Mouse (Mus musculus) midbrain, embryonic 14.5 days (tissue): Measurements from ENCODE around the gene Wdr25. TPM values are rescaled to one million over a fixed set of nuclear protein-coding genes. Genes with fewer than 3 reads are reported as not detected.

Source experiments
- ATAC-seq: fragments of 200-750 bp; cut with Nextera tagmentation; 2 replicates; pipeline ENCODE4 v1.8.0; 2017; ENCODE audit warnings: moderate number of reproducible peaks, moderate library complexity; ENCODE audit not compliant: low FRiP score, low TSS enrichment
- DNase-seq: peaks from one replicate; pipeline ENCODE4 v3.0.0-alpha.2; 2015
- H3K27ac ChIP-seq: fragments of 300-500 bp; sonication (generic); replicated peaks from 2 replicates; pipeline ENCODE4 v1.5.1; 2014; ENCODE audit warnings: mild to moderate bottlenecking, low read depth, low read length, moderate library complexity
- H3K27me3 ChIP-seq: fragments of 300-500 bp; sonication (generic); 2 replicates; pipeline ENCODE4 v1.6.1; 2014; ENCODE audit warnings: low read length, control low read depth, mixed read lengths; ENCODE audit not compliant: control insufficient read depth, insufficient read depth
- H3K36me3 ChIP-seq: fragments of 300-500 bp; sonication (generic); 2 replicates; pipeline ENCODE4 v1.6.1; 2014; ENCODE audit warnings: low read length, control low read depth; ENCODE audit not compliant: control insufficient read depth, insufficient read depth
- H3K4me1 ChIP-seq: fragments of 300-500 bp; sonication (generic); 2 replicates; pipeline ENCODE4 v1.6.1; 2014; ENCODE audit warnings: mild to moderate bottlenecking, antibody characterized with exemption, low read length, control low read depth; ENCODE audit not compliant: control insufficient read depth, insufficient read depth
- H3K4me2 ChIP-seq: fragments of 300-500 bp; sonication (generic); 2 replicates; pipeline ENCODE4 v1.6.1; 2014; ENCODE audit warnings: mild to moderate bottlenecking, low read length, moderate library complexity
- H3K4me3 ChIP-seq: fragments of 300-500 bp; sonication (generic); replicated peaks from 2 replicates; pipeline ENCODE4 v1.5.1; 2014; ENCODE audit warnings: low read depth, low read length
- H3K9ac ChIP-seq: fragments of 300-500 bp; sonication (generic); replicated peaks from 2 replicates; pipeline ENCODE4 v1.6.1; 2014; ENCODE audit warnings: mild to moderate bottlenecking, low read length, moderate library complexity
- H3K9me3 ChIP-seq: fragments of 300-500 bp; sonication (generic); 2 replicates; pipeline ENCODE4 v1.6.1; 2016; ENCODE audit warnings: low read length, control low read depth, mixed read lengths; ENCODE audit not compliant: control insufficient read depth
- WGBS: fragments of 180-500 bp; shearing (Covaris S2); extraction: QIAGEN DNeasy Blood & Tissue Kit; methylation state at CpG from one replicate; pipeline ENCODE4 v1.1.7; 2014; 5-methylcytosine and 5-hydroxymethylcytosine counted together
- polyA plus RNA-seq: library from polyadenylated mRNA; unstranded; fragments of >200 nt; fragmentation: Nextera tagmentation; extraction: Ambion mirVana; gene quantifications from 2 replicates; pipeline ENCODE4 v1.2.1, GENCODE M21; 2014

Gene Wdr25
- polyA plus RNA-seq, 1 experiment from 2014 or later: 4.3 TPM

DNA sequence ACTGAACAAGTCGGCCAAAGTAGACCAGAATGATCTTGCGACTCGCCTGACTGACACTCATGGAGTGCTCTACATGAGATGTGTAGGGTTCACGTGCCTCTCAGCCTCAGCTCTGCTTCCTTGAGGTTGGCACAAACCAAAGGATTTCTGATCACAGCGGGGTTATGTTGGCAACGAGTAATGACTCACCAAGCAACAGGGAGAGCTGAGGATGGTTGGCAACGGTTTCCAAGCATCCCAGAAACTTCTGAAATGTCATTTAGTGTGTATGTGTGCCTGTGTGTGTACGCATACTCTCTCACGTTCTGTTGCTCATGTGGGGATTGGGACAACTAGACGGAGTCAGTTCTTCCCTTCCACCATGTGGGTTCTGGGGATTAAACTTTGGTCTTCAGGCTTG lies 74.6 kb downstream of the Wdr25 start:
- WGBS: 90% methylated on average over 10 of the region's 10 CpGs
- no peaks in the 10 kb centered on the region for H3K27me3 ChIP-seq
- ATAC-seq (no peak), DNase-seq (no peak)
- H3K4me2 ChIP-seq: no peak overlapping the region
- H3K4me3 ChIP-seq: no peak overlapping the region
- no peaks in the 10 kb centered on the region for H3K9me3 ChIP-seq
- no peak overlapping the region for H3K9ac ChIP-seq
- H3K27ac ChIP-seq: no peak overlapping the region
- H3K4me1 ChIP-seq: 0 out of 2 replicates have a peak, but pooled peaks cover 1% of the 10 kb centered on the region
- no peaks in the 10 kb centered on the region for H3K36me3 ChIP-seq

DNA sequence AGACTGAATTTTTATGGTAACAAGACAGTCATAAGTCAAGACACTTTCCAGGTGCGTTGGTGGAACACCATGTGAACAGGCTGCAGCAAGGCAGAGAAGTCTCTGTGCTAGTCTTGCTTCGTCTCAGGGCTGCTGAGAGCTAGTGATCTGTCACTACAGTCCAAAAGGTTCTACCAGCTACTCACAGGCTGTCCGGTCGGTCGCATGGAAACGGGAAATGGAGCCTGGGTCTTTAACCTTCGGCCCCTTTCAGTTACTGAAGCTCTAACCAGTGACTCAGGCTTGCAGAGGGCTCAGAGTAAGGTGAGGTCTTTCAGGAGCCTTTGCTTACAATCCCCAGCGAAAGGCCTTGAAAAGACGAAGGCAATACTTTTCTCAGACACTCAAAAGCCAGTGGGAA lies 78.0 kb downstream of the Wdr25 start:
- no peak for DNase-seq
- WGBS: 91% methylated on average over 9 of the region's 9 CpGs

DNA sequence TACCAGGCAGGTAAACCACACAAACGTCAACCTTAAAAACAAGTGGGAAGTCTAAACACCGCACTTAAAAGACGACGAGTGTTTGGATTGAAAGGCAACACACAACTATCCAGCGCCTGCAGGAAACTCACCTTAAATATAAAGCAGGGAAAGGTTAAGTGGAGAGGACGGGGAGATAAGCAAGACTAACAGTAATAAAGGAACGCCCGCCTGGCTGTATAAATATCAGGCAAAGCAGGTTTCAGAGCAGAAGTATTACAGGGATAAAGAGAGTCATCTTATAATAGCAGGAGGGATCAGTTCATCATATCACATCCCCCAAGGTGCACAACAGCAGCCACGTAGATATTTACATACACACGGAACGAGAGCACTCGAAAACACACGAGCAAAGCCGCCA lies 78.8 kb downstream of the Wdr25 start:
- no peak for ATAC-seq
- H3K4me2 ChIP-seq: no peak overlapping the region
- no peak overlapping the region for H3K4me3 ChIP-seq
- H3K27me3 ChIP-seq: no peaks in the 10 kb centered on the region
- H3K27ac ChIP-seq: no peak overlapping the region
- H3K4me1 ChIP-seq: no peaks in the 10 kb centered on the region
- WGBS: 90% methylated on average over 14 of the region's 14 CpGs
- no peaks in the 10 kb centered on the region for H3K9me3 ChIP-seq
- no peak for DNase-seq
- H3K9ac ChIP-seq: no peak overlapping the region
- no peaks in the 10 kb centered on the region for H3K36me3 ChIP-seq

More for the DNA sequence above, 78.0 kb downstream of the Wdr25 start:
- Histone ChIP-seq H3K9ac (no peak overlapping the region), H3K36me3 (no peaks in the 10 kb centered on the region), H3K4me3 (no peak overlapping the region), H3K27ac (no peak overlapping the region), H3K4me2 (no peak overlapping the region), H3K9me3 (no peaks in the 10 kb centered on the region), H3K4me1 (no peaks in the 10 kb centered on the region), H3K27me3 (no peaks in the 10 kb centered on the region)
- ATAC-seq: no peak

DNA sequence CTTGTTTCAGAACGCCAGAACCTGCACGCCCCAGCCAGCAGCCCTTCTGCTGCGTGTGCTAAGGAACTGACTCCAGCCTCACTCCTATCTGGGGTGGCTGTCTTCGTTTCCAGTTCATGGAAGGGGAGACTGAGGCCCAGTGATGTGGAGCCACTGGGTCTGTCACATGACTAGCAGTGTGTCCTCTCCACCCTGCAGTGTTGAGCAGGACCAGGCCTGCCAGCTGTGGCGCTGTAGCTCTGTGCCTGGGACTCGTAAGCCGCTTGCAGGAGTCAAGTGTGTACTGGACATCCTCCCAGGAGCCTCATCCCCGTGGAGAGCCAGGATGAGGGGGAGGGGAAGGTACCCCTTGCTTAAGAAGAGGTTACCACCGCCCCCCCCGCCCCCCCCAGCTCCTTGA lies 86.5 kb downstream of the Wdr25 start:
- ATAC-seq: no peak

DNA sequence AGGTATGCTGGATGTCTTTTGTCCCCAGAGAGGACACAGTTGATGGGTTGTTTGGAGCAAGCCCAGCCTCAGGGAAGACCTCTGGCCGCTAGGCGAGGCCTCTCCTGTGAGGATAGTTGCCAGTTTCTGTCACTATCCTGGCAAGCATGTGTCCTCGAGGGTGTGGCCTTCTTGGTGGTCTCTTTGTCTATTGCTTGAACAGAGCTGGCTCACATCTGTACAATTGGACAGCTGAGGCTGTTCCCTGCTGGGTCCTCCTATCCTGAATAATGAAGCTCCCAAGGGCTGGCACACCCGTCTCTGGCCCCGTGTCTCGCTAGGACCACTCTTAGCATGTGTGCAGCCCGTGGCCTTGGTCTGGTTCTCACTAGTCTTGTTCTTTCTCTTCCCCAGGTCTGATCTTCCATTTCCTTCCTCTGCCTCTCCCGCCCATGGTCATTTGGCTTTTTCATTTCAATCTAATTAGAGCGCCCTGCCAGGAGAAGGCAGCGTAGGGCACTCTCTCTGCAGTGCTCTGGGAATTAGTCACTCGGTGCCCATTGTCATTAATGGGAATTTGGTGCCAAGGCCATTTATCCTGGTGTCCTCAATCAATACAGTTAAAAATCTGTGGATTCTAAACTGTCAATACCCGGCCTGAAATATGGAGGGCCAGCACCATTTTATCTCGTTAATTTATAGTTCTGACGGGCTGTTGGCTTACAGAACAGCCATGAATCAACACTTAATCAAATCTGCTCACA lies 88.7 kb downstream of the Wdr25 start:
- WGBS: 50% methylated on average over 14 of the region's 14 CpGs
- Histone ChIP-seq H3K36me3 (no peaks in the 10 kb centered on the region), H3K9me3 (no peaks in the 10 kb centered on the region), H3K4me2 (no peak overlapping the region), H3K4me1 (peaks cover 22% of the 10 kb centered on the region), H3K27me3 (no peaks in the 10 kb centered on the region), H3K9ac (no peak overlapping the region), H3K4me3 (no peak overlapping the region), H3K27ac (peak overlapping the region; percentile 55)
- DNase-seq (no peak), ATAC-seq (no peak)

More for the DNA sequence above, 86.5 kb downstream of the Wdr25 start:
- no peak overlapping the region for H3K4me2 ChIP-seq
- no peak overlapping the region for H3K4me3 ChIP-seq
- no peaks in the 10 kb centered on the region for H3K9me3 ChIP-seq
- no peaks in the 10 kb centered on the region for H3K36me3 ChIP-seq
- H3K4me1 ChIP-seq: peaks cover 22% of the 10 kb centered on the region
- peak; percentile 30 for DNase-seq
- H3K9ac ChIP-seq: no peak overlapping the region
- no peak overlapping the region for H3K27ac ChIP-seq
- no peaks in the 10 kb centered on the region for H3K27me3 ChIP-seq
- 18% methylated on average over 10 of the region's 10 CpGs for WGBS

DNA sequence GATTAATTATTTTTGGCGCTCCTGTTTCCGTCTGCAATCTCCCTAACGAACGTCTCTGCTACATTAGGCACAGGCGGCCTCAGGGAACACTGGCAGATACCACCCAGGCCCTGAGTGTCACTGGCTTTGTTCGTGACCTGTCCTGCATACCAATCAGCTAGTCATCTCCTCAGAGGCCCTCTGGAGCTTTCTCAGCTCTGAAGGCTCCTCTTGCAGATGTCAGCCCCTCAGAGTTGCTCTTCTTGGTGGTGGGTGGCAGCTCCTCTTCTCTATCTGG lies 89.2 kb downstream of the Wdr25 start:
- H3K27me3 ChIP-seq: no peaks in the 10 kb centered on the region
- peaks cover 22% of the 10 kb centered on the region for H3K4me1 ChIP-seq
- no peaks in the 10 kb centered on the region for H3K9me3 ChIP-seq
- DNase-seq (peak; percentile 43), ATAC-seq (no peak)
- no peaks in the 10 kb centered on the region for H3K36me3 ChIP-seq
- H3K9ac ChIP-seq: no peak overlapping the region
- 38% methylated on average over 6 of the region's 6 CpGs for WGBS
- H3K27ac ChIP-seq: peak overlapping the region; percentile 55; the same call in 1 of the 2 replicates
- no peak overlapping the region for H3K4me3 ChIP-seq
- H3K4me2 ChIP-seq: no peak overlapping the region

DNA sequence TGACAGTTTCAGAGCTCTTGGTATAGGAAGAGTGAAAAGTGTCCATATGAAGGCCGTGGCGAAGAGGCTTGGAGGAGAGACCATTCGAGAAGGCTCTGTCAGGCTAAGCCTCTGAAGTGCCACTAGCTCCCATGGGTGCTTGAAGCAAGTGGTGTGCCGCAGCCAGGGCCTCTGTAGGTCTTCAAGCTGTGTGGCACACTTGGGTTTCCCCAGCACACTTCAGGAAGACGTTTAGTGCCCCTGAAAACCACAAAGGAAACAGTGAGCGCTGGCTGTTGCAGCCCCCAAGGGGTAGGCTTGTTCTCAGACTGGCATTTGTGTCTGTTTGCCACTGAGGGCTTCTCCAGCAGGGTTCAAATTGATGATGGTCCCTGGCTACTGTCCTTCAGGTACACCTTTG lies 90.1 kb downstream of the Wdr25 start:
- no peak overlapping the region for H3K27ac ChIP-seq
- H3K4me2 ChIP-seq: no peak overlapping the region
- H3K4me3 ChIP-seq: no peak overlapping the region
- DNase-seq (no peak), ATAC-seq (no peak)
- peaks cover 22% of the 10 kb centered on the region for H3K4me1 ChIP-seq
- 85% methylated on average over 6 of the region's 6 CpGs for WGBS
- no peak overlapping the region for H3K9ac ChIP-seq
- H3K36me3 ChIP-seq: no peaks in the 10 kb centered on the region
- no peaks in the 10 kb centered on the region for H3K9me3 ChIP-seq
- H3K27me3 ChIP-seq: no peaks in the 10 kb centered on the region

DNA sequence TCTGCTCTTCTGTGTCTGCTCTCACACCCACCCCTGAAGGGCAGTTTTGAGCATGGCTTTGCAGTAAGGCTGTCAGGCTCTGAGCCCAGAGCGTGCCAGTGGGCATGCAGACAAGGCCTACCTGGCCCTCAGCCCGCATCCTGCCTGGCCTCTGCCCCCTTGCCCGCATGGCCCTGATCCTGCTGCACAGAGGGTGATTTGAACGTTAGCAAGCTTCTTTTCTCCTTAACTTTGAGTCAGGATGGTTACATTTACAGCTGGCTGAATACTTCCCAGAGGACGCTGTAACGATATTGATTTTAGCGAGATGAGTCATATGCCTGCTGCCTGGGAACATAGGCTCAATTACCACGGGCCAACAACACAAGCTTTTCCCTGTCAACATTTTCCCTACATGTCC lies 91.0 kb downstream of the Wdr25 start:
- Histone ChIP-seq H3K36me3 (no peaks in the 10 kb centered on the region), H3K9ac (no peak overlapping the region), H3K4me3 (no peak overlapping the region), H3K4me1 (peaks cover 20% of the 10 kb centered on the region), H3K27me3 (no peaks in the 10 kb centered on the region), H3K9me3 (no peaks in the 10 kb centered on the region), H3K27ac (0 out of 2 replicates have a peak overlapping the region, but pooled peaks have one; percentile 17), H3K4me2 (no peak overlapping the region)
- 78% methylated on average over 8 of the region's 8 CpGs for WGBS
- ATAC-seq (no peak), DNase-seq (no peak)

DNA sequence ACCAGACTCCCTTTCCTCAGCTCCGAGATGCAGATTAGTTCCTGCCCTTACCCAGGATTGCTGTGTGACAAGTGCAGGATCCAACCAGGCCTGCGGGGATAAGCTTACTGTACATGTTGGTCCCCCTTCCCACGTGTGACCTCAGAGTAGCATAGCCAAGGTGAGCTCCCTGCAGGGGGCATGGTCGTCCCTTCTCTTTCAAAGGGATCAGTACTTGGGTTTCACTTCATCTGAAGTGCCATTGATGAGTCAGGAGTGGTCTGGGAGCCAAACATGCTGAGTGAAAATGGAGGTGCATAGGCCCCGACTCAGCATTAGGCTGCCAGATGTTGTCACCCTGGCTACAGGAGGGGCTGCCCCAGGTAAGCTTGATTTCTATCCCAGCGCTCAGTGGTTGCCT lies 91.6 kb downstream of the Wdr25 start:
- H3K4me1 ChIP-seq: peaks cover 14% of the 10 kb centered on the region
- no peak for DNase-seq
- no peak overlapping the region for H3K9ac ChIP-seq
- no peaks in the 10 kb centered on the region for H3K9me3 ChIP-seq
- H3K4me2 ChIP-seq: no peak overlapping the region
- no peaks in the 10 kb centered on the region for H3K27me3 ChIP-seq
- no peaks in the 10 kb centered on the region for H3K36me3 ChIP-seq
- ATAC-seq: no peak
- no peak overlapping the region for H3K4me3 ChIP-seq
- 75% methylated on average over 6 of the region's 6 CpGs for WGBS
- H3K27ac ChIP-seq: 0 out of 2 replicates have a peak overlapping the region, but pooled peaks have one; percentile 17
